Mouse (Mus musculus) C2C12 (cell line): Measurements from ENCODE around the gene Rabgap1l. TPM values are rescaled to one million over a fixed set of nuclear protein-coding genes. Genes with fewer than 3 reads are reported as not detected.

Experiments used
- H3K27me3 ChIP-seq: one replicate; pipeline ENCODE4 v1.6.1; 2011; ENCODE audit not compliant: control insufficient read depth, insufficient read depth, insufficient read length
- H3K36me3 ChIP-seq: one replicate; pipeline ENCODE4 v1.6.1; 2011; ENCODE audit not compliant: control insufficient read depth, insufficient read depth
- H3K4me3 ChIP-seq: one replicate; pipeline ENCODE4 v1.5.1; 2011; ENCODE audit warnings: mild to moderate bottlenecking, control low read depth; ENCODE audit not compliant: poor library complexity, insufficient read depth, severe bottlenecking
- H3K79me2 ChIP-seq: one replicate; pipeline ENCODE4 v1.6.1; 2011; ENCODE audit not compliant: control insufficient read depth, insufficient read depth
- H3K79me3 ChIP-seq: one replicate; pipeline ENCODE4 v1.6.1; 2011; ENCODE audit warnings: low read depth, control low read depth
- H3ac ChIP-seq: one replicate; pipeline ENCODE3; 2011; ENCODE audit warnings: low read depth; ENCODE audit not compliant: control insufficient read depth, insufficient read length
- CEBPB ChIP-seq: IDR thresholded peaks from one replicate; pipeline ENCODE4 v1.6.1; 2011; ENCODE audit warnings: low read depth, mild to moderate bottlenecking, control low read depth, moderate library complexity
- CTCF ChIP-seq: IDR thresholded peaks from one replicate; pipeline ENCODE4 v1.5.1; 2011; ENCODE audit not compliant: control insufficient read depth, insufficient read depth, insufficient read length
- FOSL1 ChIP-seq: IDR thresholded peaks from one replicate; pipeline ENCODE4 v1.8.0; 2011; ENCODE audit warnings: mild to moderate bottlenecking, low read length; ENCODE audit not compliant: poor library complexity, insufficient read depth, severe bottlenecking
- MAX ChIP-seq: IDR thresholded peaks from one replicate; pipeline ENCODE4 v1.6.1; 2011; ENCODE audit warnings: mild to moderate bottlenecking, control low read depth
- MYOD1 ChIP-seq: IDR thresholded peaks from one replicate; pipeline ENCODE4 v1.6.1; 2011; ENCODE audit warnings: low read depth; ENCODE audit not compliant: control insufficient read depth, insufficient read length
- MYOG ChIP-seq: IDR thresholded peaks from one replicate; pipeline ENCODE4 v1.6.1; 2011; ENCODE audit not compliant: control insufficient read depth, insufficient read length; ENCODE audit errors: extremely low read depth
- USF1 ChIP-seq: IDR thresholded peaks from one replicate; pipeline ENCODE4 v1.6.1; 2011; ENCODE audit warnings: low read depth, mild to moderate bottlenecking, control low read depth, moderate library complexity
- polyA plus RNA-seq: library from polyadenylated mRNA; unstranded; fragments of >200 nt; fragmentation: generic; extraction: Trizol; gene quantifications from one replicate; pipeline ENCODE4 v1.2.1, GENCODE M21; 2012; ENCODE audit warnings: missing spikeins

Gene Rabgap1l
- polyA plus RNA-seq, 1 experiment: 3.2 TPM

GRCm38 (mm10) chr1:160409123-160409522 lies 383.9 kb downstream of the Rabgap1l start:
- Histone ChIP-seq H3K79me3 (no peaks in the 10 kb centered on the region), H3K27me3 (no peaks in the 10 kb centered on the region), H3ac (no peak overlapping the region), H3K4me3 (no peak overlapping the region), H3K36me3 (no peaks in the 10 kb centered on the region), H3K79me2 (no peaks in the 10 kb centered on the region)
- TF ChIP-seq CTCF: no peak
- no peak for TF ChIP-seq MYOG
- no peak for TF ChIP-seq FOSL1

GRCm38 (mm10) chr1:160408302-160408897 lies 384.6 kb downstream of the Rabgap1l start:
- Histone ChIP-seq H3K79me3 (no peaks in the 10 kb centered on the region), H3K79me2 (no peaks in the 10 kb centered on the region), H3K27me3 (no peaks in the 10 kb centered on the region), H3K36me3 (no peaks in the 10 kb centered on the region), H3ac (no peak overlapping the region), H3K4me3 (no peak overlapping the region)
- TF ChIP-seq MYOG (no peak), FOSL1 (no peak), MYOD1 (no peak), CEBPB (no peak), MAX (no peak), USF1 (no peak), CTCF (no peak)

- no peak overlapping the region for H3ac ChIP-seq
- H3K79me2 ChIP-seq: no peaks in the 10 kb centered on the region
- no peaks in the 10 kb centered on the region for H3K79me3 ChIP-seq
- H3K4me3 ChIP-seq: no peak overlapping the region
- H3K27me3 ChIP-seq: no peaks in the 10 kb centered on the region
- no peaks in the 10 kb centered on the region for H3K36me3 ChIP-seq
- TF ChIP-seq MYOD1 (no peak), USF1 (no peak), MAX (no peak), CTCF (no peak)
Measured at GRCm38 (mm10) chr1:160399428-160399827, 393.6 kb downstream of the Rabgap1l start.

GRCm38 (mm10) chr1:160397037-160397436 lies 396.0 kb downstream of the Rabgap1l start:
- no peak overlapping the region for H3K4me3 ChIP-seq
- no peaks in the 10 kb centered on the region for H3K79me3 ChIP-seq
- TF ChIP-seq CTCF (no peak), MAX (no peak), CEBPB (no peak), MYOG (no peak), USF1 (no peak), MYOD1 (no peak), FOSL1 (no peak)
- H3K27me3 ChIP-seq: no peaks in the 10 kb centered on the region
- H3K36me3 ChIP-seq: no peaks in the 10 kb centered on the region
- H3K79me2 ChIP-seq: no peaks in the 10 kb centered on the region
- no peak overlapping the region for H3ac ChIP-seq

GRCm38 (mm10) chr1:160387446-160387845 lies 405.6 kb downstream of the Rabgap1l start:
- H3K4me3 ChIP-seq: no peak overlapping the region
- H3K79me3 ChIP-seq: no peaks in the 10 kb centered on the region
- no peak overlapping the region for H3ac ChIP-seq
- no peak for TF ChIP-seq MYOD1
- no peak for TF ChIP-seq USF1
- TF ChIP-seq FOSL1: no peak
- no peak for TF ChIP-seq MAX
- TF ChIP-seq CEBPB: no peak
- no peak for TF ChIP-seq CTCF
- no peak for TF ChIP-seq MYOG
- H3K36me3 ChIP-seq: no peaks in the 10 kb centered on the region
- no peaks in the 10 kb centered on the region for H3K79me2 ChIP-seq
- H3K27me3 ChIP-seq: no peaks in the 10 kb centered on the region

GRCm38 (mm10) chr1:160378367-160378766 lies 414.6 kb downstream of the Rabgap1l start:
- no peaks in the 10 kb centered on the region for H3K27me3 ChIP-seq
- H3K79me3 ChIP-seq: no peaks in the 10 kb centered on the region
- H3K79me2 ChIP-seq: no peaks in the 10 kb centered on the region
- no peak overlapping the region for H3K4me3 ChIP-seq
- TF ChIP-seq MYOG (no peak), USF1 (no peak), MYOD1 (no peak), FOSL1 (no peak), MAX (no peak), CTCF (no peak), CEBPB (no peak)
- H3ac ChIP-seq: no peak overlapping the region
- no peaks in the 10 kb centered on the region for H3K36me3 ChIP-seq
